Mouse (Mus musculus) hindbrain, embryonic 10.5 days (tissue): ENCODE results near the gene Rsrc2. TPM values are rescaled to one million over a fixed set of nuclear protein-coding genes. Genes with fewer than 3 reads are reported as not detected.
"Not testable (repeated sequence)": the region's sequence is repeated elsewhere in the genome, so short reads cannot be mapped to it uniquely, and the experiment has no call there.

ENCODE experiments used
- DNase-seq: peaks from one replicate; pipeline ENCODE4 v3.0.0-alpha.2; 2017; ENCODE audit warnings: low spot score
- H3K27ac ChIP-seq: fragments of 300-500 bp; sonication (generic); 2 replicates; pipeline ENCODE4 v1.5.1; 2016; ENCODE audit warnings: mild to moderate bottlenecking, moderate library complexity
- H3K27me3 ChIP-seq: fragments of 300-500 bp; sonication (generic); 2 replicates; pipeline ENCODE4 v1.6.1; 2016; ENCODE audit warnings: mild to moderate bottlenecking; ENCODE audit not compliant: poor library complexity, insufficient read depth, severe bottlenecking
- H3K36me3 ChIP-seq: fragments of 300-500 bp; sonication (generic); 2 replicates; pipeline ENCODE4 v1.6.1; 2016; ENCODE audit warnings: mild to moderate bottlenecking, moderate library complexity
- H3K4me1 ChIP-seq: fragments of 300-500 bp; sonication (generic); replicated peaks from 2 replicates; pipeline ENCODE4 v1.6.1; 2016; ENCODE audit warnings: mild to moderate bottlenecking
- H3K4me3 ChIP-seq: fragments of 300-500 bp; sonication (generic); 2 replicates; pipeline ENCODE4 v1.5.1; 2016; ENCODE audit warnings: mild to moderate bottlenecking, moderate library complexity
- H3K9me3 ChIP-seq: fragments of 300-500 bp; sonication (generic); 2 replicates; pipeline ENCODE4 v1.6.1; 2016; ENCODE audit warnings: mild to moderate bottlenecking, moderate library complexity
- WGBS: fragments of 180-500 bp; shearing (Covaris S2); methylation state at CpG from one replicate; pipeline ENCODE4 v1.1.7; 2016; 5-methylcytosine and 5-hydroxymethylcytosine counted together
- polyA plus RNA-seq: library from polyadenylated mRNA; unstranded; fragments of >200 nt; fragmentation: Nextera tagmentation; extraction: Ambion mirVana; gene quantifications from 2 replicates; pipeline ENCODE4 v1.2.1, GENCODE M21; 2016

Rsrc2 gene
- polyA plus RNA-seq, 1 experiment from 2014 or later: 104 TPM

- Histone ChIP-seq H3K4me1 (peaks cover 14% of the 10 kb centered on the region), H3K36me3 (peaks cover 16% of the 10 kb centered on the region)
- not testable (repeated sequence) for H3K9me3 ChIP-seq, H3K27ac ChIP-seq, H3K4me3 ChIP-seq, DNase-seq, H3K27me3 ChIP-seq
- 90% methylated on average over 7 of the region's 7 CpGs for WGBS
These were observed 25.4 kb downstream of the Rsrc2 start for GRCm38 (mm10) chr5:123723816-123724215.

- WGBS: under 1% methylated on average over 83 of the region's 83 CpGs
- H3K4me3 ChIP-seq: peak within 1 kb of the TSS; percentile 85
These were observed 28.6 kb downstream of the Rsrc2 start, which contains the start of gene Zcchc8 for GRCm38 (mm10) chr5:123720328-123721311. TSS of gene Zcchc8 (minus strand) at chr5:123721100.

GRCm38 (mm10) chr5:123714622-123715021 is 34.6 kb downstream of the Rsrc2 start:
- Histone ChIP-seq H3K27me3 (no peaks in the 10 kb centered on the region), H3K36me3 (peaks cover 90% of the 10 kb centered on the region), H3K9me3 (no peaks in the 10 kb centered on the region), H3K4me3 (no peak overlapping the region), H3K4me1 (peaks cover 25% of the 10 kb centered on the region), H3K27ac (no peak overlapping the region)
- DNase-seq: no peak
- 92% methylated on average over 4 of the region's 4 CpGs for WGBS

More at GRCm38 (mm10) chr5:123720328-123721311, 28.6 kb downstream of the Rsrc2 start, which contains the start of gene Zcchc8:
- peak; percentile 98 for DNase-seq
- Histone ChIP-seq H3K36me3 (peaks cover 30% of the 10 kb centered on the region), H3K9me3 (no peaks in the 10 kb centered on the region), H3K4me1 (peaks cover 31% of the 10 kb centered on the region), H3K27me3 (no peaks in the 10 kb centered on the region), H3K27ac (peak within 1 kb of the TSS; percentile 95)

GRCm38 (mm10) chr5:123713782-123714181 is 35.4 kb downstream of the Rsrc2 start:
- 95% methylated on average over 6 of the region's 6 CpGs for WGBS
- Histone ChIP-seq H3K27ac (no peak overlapping the region), H3K4me1 (peaks cover 16% of the 10 kb centered on the region), H3K4me3 (no peak overlapping the region), H3K27me3 (no peaks in the 10 kb centered on the region), H3K36me3 (peaks cover 98% of the 10 kb centered on the region), H3K9me3 (no peaks in the 10 kb centered on the region)
- DNase-seq: no peak

GRCm38 (mm10) chr5:123709571-123709970 is 39.6 kb downstream of the Rsrc2 start:
- Histone ChIP-seq H3K4me1 (no peaks in the 10 kb centered on the region), H3K4me3 (no peak overlapping the region), H3K36me3 (peaks cover 100% of the 10 kb centered on the region), H3K27me3 (no peaks in the 10 kb centered on the region), H3K9me3 (no peaks in the 10 kb centered on the region), H3K27ac (no peak overlapping the region)
- 90% methylated on average over 4 of the region's 4 CpGs for WGBS
- no peak for DNase-seq

- Histone ChIP-seq H3K9me3 (no peaks in the 10 kb centered on the region), H3K4me1 (no peaks in the 10 kb centered on the region), H3K36me3 (peaks cover 100% of the 10 kb centered on the region), H3K4me3 (no peak overlapping the region), H3K27ac (no peak overlapping the region), H3K27me3 (no peaks in the 10 kb centered on the region)
- no peak for DNase-seq
- WGBS: 94% methylated on average over 12 of the region's 12 CpGs
These were observed 40.6 kb downstream of the Rsrc2 start for GRCm38 (mm10) chr5:123708598-123708997.

GRCm38 (mm10) chr5:123700625-123701024 is 48.6 kb downstream of the Rsrc2 start:
- Histone ChIP-seq H3K27ac (no peak overlapping the region), H3K27me3 (no peaks in the 10 kb centered on the region), H3K4me1 (no peaks in the 10 kb centered on the region), H3K4me3 (no peak overlapping the region), H3K36me3 (peaks cover 87% of the 10 kb centered on the region), H3K9me3 (no peaks in the 10 kb centered on the region)
- DNase-seq: no peak
- 83% methylated on average over 11 of the region's 11 CpGs for WGBS

GRCm38 (mm10) chr5:123699198-123699597 is 50.0 kb downstream of the Rsrc2 start:
- Histone ChIP-seq H3K27ac (no peak overlapping the region), H3K27me3 (no peaks in the 10 kb centered on the region), H3K4me1 (no peaks in the 10 kb centered on the region), H3K9me3 (no peaks in the 10 kb centered on the region), H3K36me3 (peaks cover 73% of the 10 kb centered on the region), H3K4me3 (no peak overlapping the region)
- DNase-seq: peak; percentile 70
- WGBS: 35% methylated on average over 3 of the region's 3 CpGs

- 84% methylated on average over 4 of the region's 4 CpGs for WGBS
- H3K36me3 ChIP-seq: peaks cover 50% of the 10 kb centered on the region
- DNase-seq: no peak
These were observed 52.3 kb downstream of the Rsrc2 start for GRCm38 (mm10) chr5:123696961-123697360.

GRCm38 (mm10) chr5:123696244-123696643 is 53.0 kb downstream of the Rsrc2 start:
- H3K4me1 ChIP-seq: no peaks in the 10 kb centered on the region
- 94% methylated on average over 7 of the region's 7 CpGs for WGBS
- no peaks in the 10 kb centered on the region for H3K27me3 ChIP-seq

More at GRCm38 (mm10) chr5:123696961-123697360, 52.3 kb downstream of the Rsrc2 start:
- Histone ChIP-seq H3K9me3 (no peaks in the 10 kb centered on the region), H3K4me3 (no peak overlapping the region), H3K27ac (no peak overlapping the region), H3K27me3 (no peaks in the 10 kb centered on the region), H3K4me1 (no peaks in the 10 kb centered on the region)

GRCm38 (mm10) chr5:123694468-123694867 is 54.7 kb downstream of the Rsrc2 start:
- Histone ChIP-seq H3K27ac (no peak overlapping the region), H3K36me3 (peaks cover 25% of the 10 kb centered on the region), H3K4me1 (no peaks in the 10 kb centered on the region), H3K27me3 (no peaks in the 10 kb centered on the region), H3K9me3 (no peaks in the 10 kb centered on the region), H3K4me3 (no peak overlapping the region)
- no peak for DNase-seq
- WGBS: 72% methylated on average over 6 of the region's 6 CpGs

More at GRCm38 (mm10) chr5:123696244-123696643, 53.0 kb downstream of the Rsrc2 start:
- Histone ChIP-seq H3K27ac (no peak overlapping the region), H3K4me3 (no peak overlapping the region), H3K36me3 (peaks cover 43% of the 10 kb centered on the region), H3K9me3 (no peaks in the 10 kb centered on the region)
- no peak for DNase-seq

- Histone ChIP-seq H3K27ac (peak within 1 kb of the TSS; percentile 100), H3K9me3 (no peaks in the 10 kb centered on the region), H3K4me3 (peak within 1 kb of the TSS; percentile 98), H3K27me3 (no peaks in the 10 kb centered on the region), H3K4me1 (peaks cover 37% of the 10 kb centered on the region), H3K36me3 (no peaks in the 10 kb centered on the region)
- under 1% methylated on average over 63 of the region's 64 CpGs for whole genome bisulfite sequencing
- peak; percentile 79 for DNase-seq
These were observed 64.7 kb downstream of the Rsrc2 start, which contains the start of gene Clip1 for GRCm38 (mm10) chr5:123684221-123685144. TSS of gene Clip1 (minus strand) at chr5:123684618.
